18 mouse cellular contexts compared by ENCODE assay signal in the genomic region with DNA sequence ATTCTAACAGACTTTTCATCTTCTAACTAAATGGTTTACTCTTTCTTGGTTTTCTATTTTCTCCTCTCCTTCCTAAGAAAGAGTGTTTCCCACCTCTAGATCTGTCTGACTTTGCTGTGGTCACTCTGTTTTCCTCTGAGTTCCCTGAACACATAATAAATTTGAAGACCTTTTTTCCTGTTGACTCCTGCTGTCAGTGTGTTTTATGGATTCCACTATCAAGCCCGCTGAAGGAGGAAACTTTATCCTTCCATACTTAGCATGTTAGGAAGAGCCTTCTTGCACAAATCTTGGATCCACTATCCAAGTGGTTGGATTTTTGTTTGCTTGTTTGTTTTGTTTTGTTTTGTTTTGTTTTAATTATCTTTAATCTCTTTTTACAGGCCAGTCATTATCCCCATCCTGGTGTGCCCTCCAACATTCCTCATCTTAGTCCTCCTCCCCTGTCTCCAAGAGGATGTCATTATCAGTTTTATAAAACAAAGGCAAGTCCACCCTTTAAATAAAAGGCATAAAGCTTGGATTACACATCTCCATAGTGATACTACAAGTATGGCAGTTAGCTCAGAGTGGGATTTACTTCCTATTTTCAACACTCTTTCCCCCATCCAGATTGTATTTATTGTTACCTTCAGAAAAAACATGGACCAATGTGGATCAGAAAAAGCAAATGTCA.
"Had no signal": no experiment of that assay in that cellular context is flagged by ENCODE, and none has a peak within 500 bp of the region (broad histone marks: within the 10 kb centered on the region; RNA-seq: fewer than 3 reads in every experiment).

No protein-coding gene starts in this region.

- H3K27ac ChIP-seq: lung, embryonic 15.5 days; macrophage; midbrain, embryonic 13.5 days; midbrain, embryonic 15.5 days; neural tube, embryonic 12.5 days; stomach, embryonic 15.5 days; stomach, postnatal 0 days had no signal

- H3K9me3 ChIP-seq: lung, embryonic 15.5 days; midbrain, embryonic 13.5 days; midbrain, embryonic 15.5 days; neural tube, embryonic 12.5 days; stomach, embryonic 15.5 days had no signal

- H3K4me3 ChIP-seq: lung, embryonic 15.5 days; megakaryocyte, embryonic 14.5 days; midbrain, embryonic 13.5 days; midbrain, embryonic 15.5 days; neural tube, embryonic 12.5 days; stomach, embryonic 15.5 days had no signal

- ATAC-seq: liver, postnatal 0 days; lung, postnatal 0 days; midbrain, embryonic 13.5 days; midbrain, embryonic 15.5 days had no signal

- DNase-seq: liver, postnatal 0 days; lung, adult 2 months; lung, postnatal 14 days; lung, postnatal 36 days; right cerebral cortex, postnatal 14 days; thymus, adult 2 months; thymus, postnatal 25 days; thymus, postnatal 4 days had no signal

- H3K4me2 ChIP-seq: lung, embryonic 15.5 days; midbrain, embryonic 11.5 days; midbrain, embryonic 13.5 days; midbrain, embryonic 15.5 days; neural tube, embryonic 12.5 days; stomach, embryonic 15.5 days had no signal

- H3K4me1 ChIP-seq: lung, embryonic 15.5 days; megakaryocyte, embryonic 14.5 days; midbrain, embryonic 13.5 days; midbrain, embryonic 15.5 days; neural tube, embryonic 12.5 days; stomach, embryonic 15.5 days had no signal

- H3K36me3 ChIP-seq: lung, embryonic 15.5 days; midbrain, embryonic 13.5 days; midbrain, embryonic 15.5 days; neural tube, embryonic 12.5 days; stomach, embryonic 15.5 days had no signal

- H3K27me3 ChIP-seq: lung, embryonic 15.5 days; megakaryocyte, embryonic 14.5 days; midbrain, embryonic 13.5 days; midbrain, embryonic 15.5 days; neural tube, embryonic 12.5 days; stomach, embryonic 15.5 days had no signal

- H3K9ac ChIP-seq: liver, postnatal 0 days; lung, embryonic 15.5 days; midbrain, embryonic 13.5 days; midbrain, embryonic 15.5 days; neural tube, embryonic 12.5 days; stomach, embryonic 15.5 days had no signal
